Mouse (Mus musculus): Measurements from ENCODE around the gene Kdm2a.

The Kdm2a gene

DNA sequence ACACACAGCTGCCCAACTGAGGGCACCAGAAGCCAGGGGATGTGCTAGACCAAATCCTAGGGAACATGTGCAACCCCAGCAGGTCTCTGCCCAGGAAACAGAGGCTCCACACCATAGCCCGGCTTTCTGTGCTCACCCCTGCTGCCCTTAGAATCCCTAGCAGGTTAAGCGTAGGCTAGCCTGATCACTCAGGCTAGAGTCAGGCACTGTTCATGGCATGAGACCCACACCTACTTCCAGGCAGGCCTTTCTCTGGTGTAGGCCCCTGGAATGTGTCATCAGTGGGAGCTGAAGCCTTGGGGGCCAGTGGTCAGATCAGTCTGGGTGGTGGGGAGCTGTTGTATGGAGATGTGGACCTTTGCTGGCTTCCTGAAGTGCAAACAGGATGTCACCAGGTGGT lies 101.5 kb downstream of the Kdm2a start:
- no peak for DNase-seq

DNA sequence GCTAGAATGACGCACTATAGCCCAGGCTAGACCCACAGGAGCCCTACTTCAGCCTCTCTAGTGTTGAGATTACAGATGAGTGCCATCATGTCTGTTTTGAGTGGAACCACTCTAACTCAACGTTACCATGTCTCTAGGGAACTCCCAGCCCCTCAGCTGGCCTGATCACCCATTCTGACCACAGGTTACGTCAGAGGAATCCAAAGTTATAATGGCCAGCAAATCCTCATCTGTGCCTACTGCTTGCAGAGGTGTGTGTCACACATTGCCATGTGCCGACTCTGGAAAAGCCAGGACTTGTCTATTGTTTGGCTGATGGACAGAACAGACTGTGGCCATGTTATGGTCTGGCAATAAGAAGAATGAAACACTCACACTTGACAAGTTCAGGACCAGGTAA lies 102.7 kb downstream of the Kdm2a start:
- no peak for DNase-seq

GRCm38 (mm10) chr19:4294381-4295097 lies 103.5 kb downstream of the Kdm2a start:
- DNase-seq, result no peak

- no peak for DNase-seq
These were observed 106.9 kb downstream of the Kdm2a start for GRCm38 (mm10) chr19:4291161-4291560.

- no peak for DNase-seq
These were observed 107.3 kb downstream of the Kdm2a start for GRCm38 (mm10) chr19:4290749-4291148.

- no peak for DNase-seq
These were observed 114.4 kb downstream of the Kdm2a start for GRCm38 (mm10) chr19:4283653-4284052.

- DNase-seq, result peak; percentile 92
These were observed 115.1 kb downstream of the Kdm2a start, which contains the start of gene Ankrd13d for GRCm38 (mm10) chr19:4282898-4283553. Gene Ankrd13d (minus strand): TSS chr19:4283137.

- no peak for DNase-seq
These were observed 117.7 kb downstream of the Kdm2a start for GRCm38 (mm10) chr19:4280425-4280824.

DNA sequence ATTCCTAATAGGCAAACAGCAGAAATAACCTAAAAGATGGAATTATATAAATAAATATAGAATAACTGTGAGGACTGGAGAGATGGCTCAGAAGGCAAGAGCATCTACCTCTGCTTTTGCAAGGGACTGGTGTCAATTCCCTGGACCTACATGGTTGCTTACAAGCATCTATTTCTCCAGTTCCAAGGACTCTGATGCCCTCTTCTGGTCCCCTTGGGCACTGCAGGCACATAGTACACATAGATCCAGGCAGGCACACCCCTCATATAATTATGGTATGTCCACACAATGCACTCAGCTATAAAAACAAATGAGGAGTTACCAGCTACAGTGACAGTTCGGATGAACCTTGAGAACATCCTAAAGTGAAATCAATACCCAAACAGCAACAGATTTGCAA lies 118.6 kb downstream of the Kdm2a start:
- no peak for DNase-seq

DNA sequence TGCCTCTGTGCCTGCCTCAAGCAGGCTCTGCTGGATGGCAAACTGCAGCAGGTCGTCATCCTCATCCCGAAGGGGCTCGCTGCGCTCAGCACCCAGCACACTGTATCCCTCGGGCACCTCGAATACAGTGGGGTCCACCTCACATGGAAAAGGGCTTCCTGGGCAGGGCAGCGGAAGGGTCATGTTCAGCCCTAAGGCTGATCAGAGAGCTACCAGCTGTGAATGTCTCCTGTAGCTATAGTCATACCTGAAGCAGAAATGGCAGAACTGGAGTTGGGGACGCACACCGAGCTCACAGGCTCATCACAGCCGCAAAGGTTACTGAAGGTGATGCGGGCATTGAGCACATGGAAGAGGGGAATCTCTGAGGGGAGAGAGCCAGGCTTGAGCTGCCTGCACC lies 127.1 kb downstream of the Kdm2a start:
- no peak for DNase-seq

- DNase-seq, result no peak
These were observed 127.9 kb downstream of the Kdm2a start for GRCm38 (mm10) chr19:4270187-4270586.

DNA sequence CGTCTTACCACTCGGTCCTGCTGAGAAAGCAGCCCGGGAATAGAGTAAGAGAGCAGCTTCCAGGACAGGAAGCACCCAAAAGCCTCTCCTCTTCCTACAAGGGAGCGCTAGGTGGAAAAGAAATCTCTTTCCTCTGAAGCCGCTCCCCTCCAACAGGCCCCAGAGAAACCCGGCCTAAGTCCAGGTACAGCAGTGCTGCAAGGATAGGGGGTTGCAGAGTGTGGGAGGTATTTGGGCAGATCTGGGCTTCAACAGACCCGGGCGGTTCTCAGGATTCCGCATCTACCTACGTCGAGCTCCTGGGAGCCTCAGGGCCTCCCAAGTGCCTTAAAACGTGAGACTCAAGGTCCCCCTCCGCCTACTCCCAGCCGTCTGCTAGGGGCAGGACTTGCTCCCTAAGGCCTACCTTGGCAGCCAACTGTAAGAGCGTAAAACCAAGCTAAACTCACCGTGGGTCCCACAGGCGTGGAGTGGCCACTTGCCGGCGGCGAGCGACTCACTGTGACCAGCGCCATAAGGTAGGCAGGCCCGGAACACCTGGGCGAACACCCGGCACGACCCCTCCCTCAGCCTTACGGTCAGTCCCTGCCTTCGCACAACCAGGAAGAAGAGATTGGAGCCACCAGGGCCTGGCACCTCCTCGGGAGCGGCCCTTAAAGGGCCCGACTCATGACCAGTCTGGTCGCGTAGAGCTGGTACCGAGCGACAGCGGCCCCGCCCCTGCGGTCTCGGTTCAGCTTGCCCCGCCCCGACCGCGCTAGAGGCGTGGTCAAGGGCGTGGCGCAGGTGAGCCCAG lies 129.3 kb downstream of the Kdm2a start, which contains the start of gene Ssh3:
TSS of gene Ssh3 (minus strand) at position 615 of the 796 bp plus-strand sequence.
- peak; percentile 78 for DNase-seq

DNA sequence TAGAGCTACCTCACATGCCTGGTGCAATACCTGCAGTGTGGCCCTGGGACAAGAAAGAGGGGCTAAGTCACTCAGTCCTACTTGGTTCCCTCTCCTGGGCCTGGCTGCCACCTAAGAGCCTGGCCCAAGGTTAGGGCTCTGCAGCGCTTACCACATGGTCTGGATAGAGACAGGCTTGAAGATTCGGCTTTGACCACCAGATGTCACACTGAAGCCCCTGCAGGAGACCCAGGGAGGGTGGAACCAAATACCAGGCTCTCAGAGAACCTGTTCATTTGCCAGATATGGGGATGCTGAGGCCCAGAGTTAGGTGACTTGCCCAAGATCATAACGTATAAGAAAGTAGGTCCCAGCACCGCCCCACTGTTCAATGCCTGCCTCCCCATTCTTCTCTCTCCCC lies 132.1 kb downstream of the Kdm2a start:
- DNase-seq, result no peak
